Mouse (Mus musculus) kidney, adult 2 months (tissue): ENCODE measurements around the gene Hdac5.

ENCODE experiments used
- CTCF ChIP-seq: fragments of 200-500 bp; conservative IDR thresholded peaks from 2 replicates; pipeline ENCODE4 v1.5.1; 2011; ENCODE audit warnings: low read depth, mild to moderate bottlenecking, control low read depth, low read length, moderate library complexity, mixed read lengths; ENCODE audit not compliant: insufficient read depth, insufficient read length
- POLR2A ChIP-seq: fragments of 200-500 bp; IDR thresholded peaks from one replicate; pipeline ENCODE4 v1.6.1; 2011; ENCODE audit warnings: low read depth, low read length, control low read depth

GRCm38 (mm10) chr11:102196018-102196797, 33.8 kb downstream of the Hdac5 start:
- no peak for TF ChIP-seq POLR2A
- TF ChIP-seq CTCF: no peak
